Mouse (Mus musculus) cerebellum, postnatal 14 days (tissue): ENCODE results near the gene Pard3.

Source experiments
- DNase-seq, 2 experiments: peaks; one replicate each; pipeline ENCODE4 v3.0.0; 2021; ENCODE audit warnings: mixed read lengths in 2 of 2

Gene Pard3

DNA sequence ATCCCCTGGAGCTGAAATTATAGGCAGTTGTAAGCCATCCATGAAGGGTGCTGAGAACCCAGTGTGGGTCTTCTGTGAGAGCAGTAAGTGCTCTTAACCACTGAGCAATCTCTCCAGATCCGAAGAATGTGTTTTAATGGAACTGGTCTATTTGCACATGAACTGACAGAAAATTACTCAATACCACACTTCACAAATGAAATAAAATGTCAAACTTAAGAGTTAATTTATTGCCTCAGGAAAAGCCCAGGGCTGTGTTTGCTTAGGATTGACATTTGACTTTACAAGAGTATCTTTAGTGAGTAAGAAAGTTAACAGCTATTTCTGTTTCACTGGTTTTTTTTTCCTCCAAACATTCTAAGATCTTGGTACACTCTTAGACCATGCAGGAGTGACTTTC is 23.7 kb downstream of the Pard3 start:
- DNase-seq: no peak

DNA sequence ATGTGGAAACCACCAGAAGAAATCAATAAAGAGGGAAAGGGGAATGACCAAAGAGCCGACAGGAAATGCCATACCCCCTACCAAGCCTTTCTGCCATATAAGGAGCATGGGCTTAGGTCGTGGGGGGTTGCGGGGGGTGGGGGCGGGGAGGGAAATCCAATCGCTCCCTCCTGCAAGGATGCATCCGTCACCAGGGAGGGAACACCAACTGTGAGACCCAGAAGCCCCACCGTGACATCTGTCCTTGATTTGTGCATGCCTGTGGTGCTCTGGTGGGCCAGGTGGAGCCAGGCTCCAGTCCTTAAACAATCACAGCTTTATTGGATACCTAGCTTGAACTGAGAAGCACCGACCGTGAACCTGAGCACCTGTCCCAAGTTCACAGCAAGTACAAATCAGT is 24.7 kb downstream of the Pard3 start:
- DNase-seq: no peak

DNA sequence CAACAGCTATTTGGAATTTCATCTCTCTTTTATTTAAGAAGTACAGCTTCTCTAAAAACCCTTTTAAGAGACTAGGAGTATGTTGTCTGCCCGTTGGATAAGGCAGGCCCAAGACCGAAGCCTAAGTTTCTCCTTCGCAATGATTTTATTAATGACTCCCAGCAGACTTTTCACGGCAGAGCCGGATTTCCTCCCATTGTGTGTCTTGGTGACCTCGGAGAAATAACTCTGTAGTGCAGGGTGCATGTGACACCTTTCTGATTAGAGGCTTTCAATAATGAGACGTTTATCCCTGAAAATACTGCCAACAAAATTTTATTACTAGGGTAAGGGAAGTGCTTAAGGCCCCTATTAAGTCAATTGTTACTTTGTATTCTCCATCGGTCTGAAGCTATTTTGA is 25.3 kb downstream of the Pard3 start:
- DNase-seq: no peak

DNA sequence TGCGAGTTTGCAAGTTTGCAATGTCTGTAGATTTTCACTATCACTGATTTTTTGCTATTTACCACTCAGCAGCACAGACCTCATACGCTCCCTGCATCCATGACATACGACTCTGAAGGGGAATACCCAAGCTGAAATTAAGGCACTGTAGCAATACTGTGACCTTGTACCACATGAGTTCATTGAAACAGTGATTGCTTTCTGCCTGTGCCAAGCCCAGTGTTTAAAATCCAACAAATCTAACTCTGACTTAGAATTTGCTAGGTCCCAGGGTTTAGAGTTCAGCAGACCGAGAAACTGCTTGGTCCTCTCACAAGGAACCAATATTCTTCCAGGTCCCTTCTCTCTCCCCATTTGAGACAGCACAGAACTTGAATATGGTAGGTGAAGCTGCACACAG is 26.7 kb downstream of the Pard3 start:
- DNase-seq: no peak

DNA sequence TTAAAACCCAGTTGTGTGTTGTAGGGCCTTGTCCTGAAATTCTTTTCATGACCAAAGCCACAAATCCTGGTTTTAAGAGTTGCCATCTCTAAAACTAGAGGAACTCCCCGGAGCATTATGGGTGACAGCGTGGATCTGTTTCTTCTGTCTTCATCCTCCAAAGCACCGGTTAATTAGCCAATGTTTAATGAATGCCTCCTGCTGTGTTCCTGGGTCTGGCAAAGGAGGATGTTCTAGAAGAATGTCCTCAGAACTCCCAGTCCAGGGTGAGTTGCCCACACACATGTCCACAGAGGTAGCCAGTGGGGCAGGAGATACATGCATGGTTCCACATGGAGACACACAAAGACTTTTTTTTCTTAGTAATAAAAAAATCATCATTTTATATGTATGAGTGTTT is 28.2 kb downstream of the Pard3 start:
- no peak for DNase-seq

DNA sequence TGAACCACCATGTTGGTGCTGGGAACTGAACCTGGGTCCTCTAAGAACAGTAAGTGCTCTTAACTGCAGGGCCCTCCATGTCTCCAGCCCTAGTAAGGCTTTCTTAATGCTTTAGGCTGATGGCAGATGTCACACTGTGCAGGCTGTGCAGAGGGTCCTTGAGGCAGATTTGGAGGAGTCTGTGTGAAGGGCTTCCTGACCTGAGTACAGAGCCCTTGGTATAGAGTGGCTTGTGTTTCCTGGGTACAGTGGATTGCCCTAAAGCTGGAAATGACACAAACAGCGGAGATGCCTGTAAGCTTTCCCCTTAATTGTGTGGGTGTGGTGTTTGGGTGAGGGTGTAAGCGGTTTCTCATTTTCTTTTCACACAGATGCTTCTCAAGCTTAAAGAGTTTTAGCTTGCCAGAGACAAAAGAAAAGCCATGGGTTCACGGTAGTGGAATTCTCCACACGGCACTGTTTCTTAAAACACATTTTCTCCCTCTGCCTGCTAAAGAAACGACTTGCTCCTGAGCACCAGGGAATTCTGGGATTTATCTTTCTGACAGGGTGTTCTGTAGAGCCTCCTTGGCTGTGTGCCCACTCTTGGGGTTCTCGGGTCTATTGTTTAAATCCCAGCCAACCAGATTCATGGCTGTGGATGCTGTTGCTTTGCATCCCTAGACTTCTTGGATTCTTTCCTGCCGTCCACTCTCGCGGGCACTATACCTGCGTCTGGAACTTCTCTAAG is 28.9 kb downstream of the Pard3 start:
- peak; percentile 41 to 58 for DNase-seq

DNA sequence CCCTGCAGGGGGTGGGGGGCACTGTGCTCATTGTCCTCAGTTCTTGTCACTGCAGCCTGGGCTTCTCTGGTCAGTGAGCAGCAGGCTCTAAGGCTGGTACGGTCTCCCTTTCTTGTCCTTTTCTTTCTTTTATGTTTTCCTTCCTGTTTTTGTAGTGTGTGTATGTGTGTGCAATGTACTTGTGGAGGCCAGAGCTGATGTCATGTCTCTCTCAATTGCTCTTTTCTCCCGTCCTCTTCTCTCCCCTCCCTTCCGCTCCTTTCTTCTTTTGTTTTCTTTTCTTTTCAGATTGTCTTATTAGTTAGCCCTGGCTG is 29.4 kb downstream of the Pard3 start:
- DNase-seq: no peak

DNA sequence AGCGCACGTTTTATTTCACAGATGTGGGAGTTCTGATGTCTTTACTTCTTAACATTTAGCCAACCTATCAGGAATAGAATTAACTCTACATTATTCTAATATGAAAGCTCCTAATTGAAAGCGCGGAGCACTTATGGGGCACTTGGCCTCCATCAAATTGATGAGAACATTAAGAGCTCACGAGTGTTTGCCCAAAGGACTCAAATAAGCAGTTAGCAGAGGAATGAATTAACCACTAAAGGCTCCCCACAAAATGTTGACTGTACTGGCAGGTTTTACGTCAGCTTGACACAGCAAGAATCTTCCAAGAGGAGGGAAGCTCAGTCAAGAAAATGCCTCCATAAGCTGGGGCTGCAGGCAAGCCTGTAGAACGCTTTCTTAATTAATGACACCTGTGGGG is 32.1 kb downstream of the Pard3 start:
- DNase-seq: no peak

DNA sequence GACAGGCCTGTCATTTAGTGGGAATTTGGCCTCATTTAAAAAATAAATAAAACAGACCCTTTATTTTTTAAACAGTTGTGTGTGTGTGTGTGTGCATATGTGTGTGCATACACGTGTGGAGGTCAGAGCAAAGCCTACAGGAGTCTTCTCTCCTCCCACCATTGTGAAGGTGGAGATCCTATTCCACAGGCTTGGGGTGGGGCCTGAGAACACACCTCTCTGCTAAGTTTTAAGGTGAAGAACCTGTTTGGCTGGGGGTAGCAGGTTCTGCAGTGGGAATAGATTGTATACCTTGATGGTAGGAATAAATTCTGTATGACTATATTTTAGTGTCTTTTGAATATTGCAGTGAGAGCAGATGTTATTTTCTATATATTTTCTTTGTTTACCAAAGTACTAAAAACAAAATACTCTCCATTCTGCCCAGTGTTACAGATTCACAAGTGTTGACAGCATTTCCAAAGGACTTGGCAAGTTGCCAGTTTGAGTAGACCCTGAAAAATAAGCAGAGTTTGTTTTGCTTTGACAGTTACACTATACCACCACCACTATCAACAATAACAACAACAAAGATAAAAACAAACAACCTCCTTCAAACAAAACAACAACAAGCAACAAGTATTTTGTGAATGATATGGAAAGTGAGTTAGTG is 35.9 kb downstream of the Pard3 start:
- no peak for DNase-seq

DNA sequence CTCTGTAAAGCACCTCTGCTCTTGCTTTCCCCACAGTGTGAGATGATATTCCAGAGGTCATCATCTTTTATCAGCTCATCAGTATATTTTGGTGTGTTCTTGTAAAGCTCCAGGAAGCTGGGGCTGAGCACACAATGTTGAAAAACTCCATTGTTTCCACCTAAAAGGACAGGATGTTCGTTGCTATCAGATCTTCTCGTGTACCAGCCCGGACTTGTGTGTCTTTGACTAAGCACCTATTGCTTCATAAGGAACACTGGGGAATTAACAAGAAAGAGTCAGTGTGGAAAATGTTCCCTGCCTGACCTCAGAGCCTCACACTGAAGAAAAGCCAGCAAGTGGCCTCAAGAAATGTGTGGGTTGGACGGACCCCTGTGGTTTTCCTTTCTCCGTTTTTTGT is 39.6 kb downstream of the Pard3 start:
- no peak for DNase-seq

DNA sequence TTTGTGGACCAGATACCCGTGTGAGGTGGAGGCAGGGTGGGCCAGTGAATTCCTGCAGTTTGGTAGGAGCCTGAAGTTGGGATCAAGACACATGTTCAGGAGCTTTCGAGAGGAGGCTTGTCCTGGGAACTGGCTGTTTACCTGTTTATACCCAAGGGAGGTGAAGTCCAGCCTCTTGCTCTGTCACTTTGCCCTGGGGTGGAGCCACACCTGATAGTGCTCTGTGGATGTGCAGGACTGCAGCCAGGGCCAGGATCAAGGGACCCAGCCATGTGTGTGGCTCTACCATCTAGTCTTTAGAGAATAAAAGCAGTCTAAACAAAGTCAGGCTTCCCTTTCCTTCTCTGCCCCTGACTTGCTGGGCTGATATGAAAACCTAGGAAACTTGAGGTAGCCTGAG is 40.9 kb downstream of the Pard3 start:
- DNase-seq: no peak

DNA sequence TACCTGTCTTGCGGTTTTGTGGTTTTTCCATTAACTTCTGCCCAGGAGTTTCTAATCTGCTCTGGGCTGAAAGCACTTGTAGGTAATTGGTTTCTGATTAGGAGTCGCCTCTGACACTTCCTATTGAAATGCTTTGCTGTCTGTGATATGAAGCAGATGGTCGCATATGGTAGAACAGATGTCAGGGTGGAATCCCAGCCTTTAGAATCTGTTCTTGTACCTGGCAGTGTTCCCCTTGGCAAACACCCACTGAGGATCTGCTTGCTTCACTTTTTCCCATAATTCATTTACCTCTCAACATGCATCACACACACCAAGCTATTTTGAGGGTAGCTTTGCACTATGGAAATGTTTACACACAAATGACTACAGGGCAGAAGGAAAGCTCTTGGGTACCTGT is 44.2 kb downstream of the Pard3 start:
- peak; percentile 92 to 97 for DNase-seq

DNA sequence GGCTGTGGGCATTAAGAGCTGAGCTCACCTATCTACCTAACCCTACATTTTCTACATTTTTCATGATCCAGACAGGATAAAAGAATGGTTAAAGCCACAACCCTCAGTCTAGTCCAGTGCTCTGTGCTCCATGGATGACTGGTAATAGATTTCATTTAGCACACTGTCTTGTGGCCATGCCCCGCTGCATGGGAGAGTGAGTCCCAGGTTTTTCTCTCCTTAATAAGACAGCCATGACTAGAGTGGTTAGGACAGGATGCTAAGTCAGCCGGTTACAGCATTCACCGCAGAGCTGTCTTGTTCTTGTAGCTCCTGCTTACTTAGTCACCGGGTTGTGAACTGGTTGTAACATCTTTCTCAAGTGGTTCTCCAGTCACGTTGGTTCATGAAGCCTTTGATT is 49.5 kb downstream of the Pard3 start:
- DNase-seq: no peak

DNA sequence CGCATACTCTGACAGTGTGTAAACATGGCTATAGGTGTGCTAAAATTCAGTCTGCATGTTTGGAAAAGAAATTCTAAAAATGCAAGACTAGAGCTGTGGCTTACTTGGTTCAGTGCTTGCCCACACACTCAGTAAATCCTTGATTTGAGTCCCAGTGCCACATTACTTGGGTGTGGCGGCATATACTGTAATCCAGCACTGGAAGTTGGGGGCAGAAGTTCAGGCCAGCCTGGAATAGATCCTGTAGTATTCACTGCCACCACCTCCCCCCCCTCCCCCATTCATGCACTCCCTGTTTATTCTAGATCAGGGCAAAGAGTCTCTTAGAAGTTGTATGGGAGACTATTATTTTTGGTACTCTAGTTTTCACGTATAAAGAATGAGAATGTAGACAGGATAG is 52.1 kb downstream of the Pard3 start:
- no peak for DNase-seq

DNA sequence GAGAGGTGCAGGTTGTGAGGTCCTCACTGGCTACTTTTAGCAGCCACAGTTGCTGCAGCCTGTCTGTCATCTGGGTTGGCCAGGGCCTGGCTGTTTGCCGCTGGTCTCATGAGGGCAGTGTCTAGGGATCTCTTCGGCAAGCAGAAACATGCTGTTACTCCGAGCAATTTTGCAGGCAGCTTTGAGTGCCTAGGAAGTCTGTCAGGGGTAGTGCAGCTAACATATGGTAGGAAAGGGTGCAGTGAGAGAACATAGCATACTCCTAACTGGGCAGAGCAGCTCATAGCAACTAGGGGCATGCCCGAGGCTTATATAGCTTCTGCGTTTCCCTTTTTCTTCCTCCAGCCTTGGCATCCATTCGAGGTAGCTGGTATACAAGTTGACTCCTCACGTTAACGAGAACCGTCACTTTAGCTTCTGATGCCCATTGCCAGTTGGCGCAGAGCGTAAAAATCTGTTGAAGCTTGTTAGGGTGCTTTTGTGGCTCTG is 54.7 kb downstream of the Pard3 start:
- peak; percentile 59 to 65 for DNase-seq

DNA sequence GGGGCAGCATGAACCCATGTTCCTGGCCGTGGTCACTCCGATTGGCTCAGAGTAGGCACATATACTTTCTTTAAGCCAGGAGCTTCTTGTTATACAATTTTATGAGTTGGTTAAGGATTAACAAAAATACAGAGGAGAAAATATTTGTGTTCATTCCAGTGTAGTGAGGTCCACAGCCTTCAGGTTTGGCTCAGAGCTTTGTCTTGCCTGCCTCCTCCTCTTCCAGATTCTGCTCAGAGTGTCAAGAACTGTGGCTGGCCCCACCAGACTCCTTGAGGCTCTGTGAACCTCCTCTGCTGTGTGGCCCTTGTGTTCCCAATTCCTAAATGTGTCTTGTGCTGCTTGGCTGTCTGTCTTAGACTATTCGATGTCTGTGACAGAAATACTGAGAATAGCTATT is 59.7 kb downstream of the Pard3 start:
- no peak for DNase-seq

DNA sequence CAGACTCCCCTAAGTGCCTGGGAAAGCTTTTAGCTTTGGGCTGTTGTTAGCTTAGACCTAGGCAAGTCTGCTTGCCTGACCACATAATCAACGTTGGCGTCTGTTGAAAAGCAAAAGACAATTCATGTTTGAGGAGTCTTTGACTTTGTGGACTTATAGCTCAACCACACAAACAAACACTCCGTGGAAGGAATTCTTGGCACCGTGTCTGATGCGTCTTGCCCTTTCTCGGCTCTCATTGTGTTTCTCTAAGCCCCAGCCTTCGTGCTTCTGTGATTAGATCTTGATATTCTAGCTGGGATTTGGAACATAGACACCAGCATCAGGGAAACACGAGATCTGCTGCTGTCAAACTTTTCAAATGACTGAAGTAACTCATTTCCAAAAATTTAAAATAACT is 61.1 kb downstream of the Pard3 start:
- no peak for DNase-seq

DNA sequence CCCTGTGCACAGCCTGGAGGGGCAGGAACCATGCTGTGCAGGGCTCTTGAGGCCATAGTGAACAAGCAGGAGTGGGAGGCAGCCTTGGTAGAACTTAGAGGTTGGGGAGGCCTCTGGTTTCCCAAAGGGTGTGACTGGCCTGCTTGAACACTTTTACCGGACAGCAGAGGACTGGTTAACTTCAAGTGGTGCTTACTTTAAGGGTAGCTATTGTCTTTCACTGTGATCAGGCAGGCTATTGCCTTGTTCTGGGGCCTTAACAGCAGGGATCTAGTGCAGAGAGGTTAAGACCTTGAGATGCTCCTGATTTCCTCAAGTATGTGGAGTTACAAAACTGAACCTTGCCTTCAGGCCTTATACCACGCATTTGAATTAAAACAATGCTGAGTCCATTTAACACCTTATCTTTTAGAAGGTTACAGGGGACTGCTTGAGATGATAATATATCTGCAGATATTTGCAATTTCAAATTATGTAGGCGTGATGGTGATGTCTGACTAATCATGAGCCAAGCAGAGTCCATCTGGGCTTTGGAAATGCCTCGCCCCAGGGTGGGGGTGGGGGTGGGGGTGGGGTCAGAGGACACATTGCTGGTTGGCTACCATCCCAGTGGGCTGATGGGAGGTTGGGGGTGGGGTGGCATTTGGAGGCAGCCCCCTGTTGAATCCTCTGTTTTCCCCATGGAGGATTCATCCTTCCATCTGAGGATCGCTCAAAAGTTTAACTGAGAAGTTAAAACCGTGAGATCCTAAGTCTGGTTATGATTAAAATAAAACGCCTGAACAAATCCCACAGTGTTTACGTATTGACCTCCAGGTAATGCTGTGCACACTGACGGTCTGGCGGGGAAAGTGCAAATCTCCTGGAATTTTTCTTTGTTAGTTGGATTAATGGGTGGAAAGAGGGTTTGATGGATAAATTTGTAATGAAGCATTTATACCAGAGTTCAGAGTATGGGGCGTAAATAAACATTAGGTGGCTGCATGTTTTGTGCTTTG is 62.3 kb downstream of the Pard3 start:
- DNase-seq: peak in 1 of 2 experiments; percentile 32

DNA sequence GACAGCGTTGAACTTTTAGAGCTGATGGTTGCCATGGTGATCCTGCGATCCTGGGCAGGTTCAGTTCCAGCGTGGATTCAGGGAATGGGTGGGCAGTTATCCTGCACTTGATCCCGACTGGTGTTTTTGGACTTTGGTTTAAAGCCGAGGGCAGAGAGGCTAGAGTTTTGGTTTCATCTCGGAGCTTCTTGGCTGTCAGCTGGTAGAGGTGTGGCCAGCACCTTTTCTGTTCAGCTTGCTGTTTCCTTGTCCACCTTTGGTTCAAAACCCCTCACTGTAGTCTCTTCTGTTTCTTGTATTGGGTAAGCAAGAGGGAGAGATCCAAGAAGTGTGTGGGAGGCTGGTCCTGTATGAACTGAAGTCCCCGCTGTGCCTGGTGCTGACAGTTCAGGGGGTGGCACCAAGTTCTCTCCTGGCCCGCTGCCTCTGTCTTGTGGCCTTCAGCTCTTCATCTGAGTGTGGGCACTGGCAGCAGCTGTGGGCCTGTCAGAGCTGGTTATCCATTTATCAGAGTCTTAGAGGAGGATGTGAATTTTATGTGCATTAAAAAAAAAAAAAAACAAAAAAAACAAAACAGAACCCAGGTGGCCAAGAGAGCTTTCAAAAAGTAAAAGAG is 65.2 kb downstream of the Pard3 start:
- DNase-seq: peak in 1 of 2 experiments; percentile 20

DNA sequence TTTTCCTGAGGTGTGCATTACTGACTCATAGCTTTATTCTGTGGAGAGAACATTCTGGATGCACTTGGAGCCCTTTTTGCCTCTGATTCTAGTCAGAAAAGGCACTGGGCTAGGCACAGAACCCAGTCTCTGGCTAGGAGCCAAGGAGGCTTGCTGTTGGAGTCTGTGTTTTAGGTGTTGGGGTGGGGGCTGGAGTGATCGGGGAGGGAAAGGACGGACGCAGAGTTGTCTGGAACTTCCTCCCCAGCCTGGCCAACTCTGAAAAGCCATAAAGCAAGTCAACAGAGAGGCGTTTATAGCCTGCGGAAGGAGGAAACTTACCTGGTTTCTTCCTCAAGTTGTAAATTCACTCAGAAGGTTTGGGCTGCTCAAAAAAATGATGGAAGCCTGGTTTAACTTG is 70.6 kb downstream of the Pard3 start:
- DNase-seq: no peak

DNA sequence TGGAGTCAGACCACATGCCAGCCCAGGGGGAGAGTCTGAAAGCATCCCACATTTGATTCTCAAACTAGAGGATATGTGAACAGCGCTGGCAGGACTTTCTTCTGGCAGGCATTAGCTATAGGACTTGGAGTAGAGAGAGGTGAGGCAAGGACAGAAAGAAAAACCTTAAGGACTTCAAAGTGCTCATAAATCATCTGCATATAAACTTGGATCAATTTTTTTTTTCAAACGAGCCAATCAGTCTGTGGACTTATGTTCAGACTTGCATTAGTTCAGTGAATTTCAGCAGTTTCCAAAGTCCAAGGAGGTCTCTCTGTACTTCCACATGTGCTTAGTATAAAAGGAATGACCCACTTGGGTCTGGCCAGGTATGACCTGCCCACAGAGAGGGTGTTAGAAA is 72.5 kb downstream of the Pard3 start:
- no peak for DNase-seq

DNA sequence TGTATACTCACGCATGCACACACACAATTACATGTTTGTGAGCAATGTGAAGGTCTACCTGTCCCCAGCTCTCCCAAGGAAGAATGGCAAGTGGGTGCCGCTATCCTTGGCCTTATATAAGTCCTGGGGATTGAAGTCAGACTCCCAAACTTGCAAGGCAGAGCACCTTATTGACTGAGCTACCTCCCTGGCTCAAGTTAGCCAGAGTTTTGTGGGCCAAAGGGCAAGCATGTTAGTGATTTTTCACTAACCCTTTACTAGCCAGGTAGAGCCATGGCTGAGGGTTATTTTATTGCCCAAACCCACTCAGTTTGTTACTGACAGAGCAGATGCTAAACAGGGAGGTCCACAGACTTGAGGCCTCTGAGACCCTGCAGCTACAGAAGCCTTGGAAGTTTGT is 73.1 kb downstream of the Pard3 start:
- no peak for DNase-seq

DNA sequence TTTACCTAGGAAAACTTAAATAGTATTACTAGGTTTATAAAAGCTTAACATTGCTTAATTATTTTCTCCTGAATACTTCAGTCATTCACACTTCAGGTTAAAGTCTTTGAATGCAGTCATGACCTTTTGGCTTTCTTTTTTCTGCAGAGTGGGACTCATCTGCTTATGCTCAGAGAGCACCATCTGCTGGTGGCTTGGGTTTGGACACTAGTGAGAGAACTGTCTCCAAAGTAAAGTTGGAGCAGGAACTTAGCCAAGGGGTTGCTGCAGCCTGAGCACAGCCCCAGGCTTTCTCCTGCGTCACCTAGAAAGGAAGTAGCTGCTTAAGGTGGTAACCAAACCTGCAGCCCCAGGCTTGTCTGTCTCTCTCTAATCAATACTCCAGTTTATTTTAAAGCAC is 75.5 kb downstream of the Pard3 start:
- peak; percentile 85 to 89 for DNase-seq
